Mouse (Mus musculus): ENCODE measurements around the gene Tapbpl. TPM values are rescaled to one million over a fixed set of nuclear protein-coding genes. Genes with fewer than 3 reads are reported as not detected.

Tapbpl gene
- polyA plus RNA-seq, 1 experiment from 2014 or later, result 2.1 TPM

DNA sequence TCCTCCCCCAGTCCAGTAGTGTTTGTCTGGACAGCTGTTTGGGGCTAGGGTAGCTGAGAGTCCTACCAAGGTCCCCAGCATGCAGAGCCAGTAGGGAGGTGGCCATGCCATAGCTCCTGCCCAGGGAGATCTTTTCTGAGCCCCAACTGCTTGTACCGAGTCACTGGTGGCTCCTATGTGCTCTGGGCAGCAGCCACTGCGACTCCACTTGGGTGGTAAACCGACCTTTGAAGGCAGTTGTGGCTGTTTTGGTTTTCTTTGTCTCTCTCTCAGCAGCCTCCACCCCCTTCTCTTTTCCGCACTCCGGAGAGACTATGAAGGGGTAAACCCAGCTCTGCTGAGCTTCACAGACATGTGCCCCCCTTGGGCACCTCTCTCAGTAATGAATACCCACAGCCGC lies 5.1 kb upstream of the Tapbpl start, which contains the start of gene Cd27:
Gene Cd27, minus strand, starts transcription at position 229 of the 400 bp plus-strand sequence.
- WGBS, result 25% methylated on average over 6 of the region's 6 CpGs
- H3K9me3 ChIP-seq, result no peaks in the 10 kb centered on the region
- no peaks in the 10 kb centered on the region for H3K27me3 ChIP-seq
- ATAC-seq (ENCODE audit: low FRiP score), result no peak
- H3K4me1 ChIP-seq, result peaks cover 8% of the 10 kb centered on the region
- no peak within 1 kb of the TSS for H3K27ac ChIP-seq
- H3K4me3 ChIP-seq (replicated peaks), result no peak within 1 kb of the TSS
- H3K36me3 ChIP-seq (replicated peaks), result no peaks in the 10 kb centered on the region
- H3K9ac ChIP-seq, result no peak within 1 kb of the TSS
- H3K4me2 ChIP-seq, result no peak within 1 kb of the TSS

DNA sequence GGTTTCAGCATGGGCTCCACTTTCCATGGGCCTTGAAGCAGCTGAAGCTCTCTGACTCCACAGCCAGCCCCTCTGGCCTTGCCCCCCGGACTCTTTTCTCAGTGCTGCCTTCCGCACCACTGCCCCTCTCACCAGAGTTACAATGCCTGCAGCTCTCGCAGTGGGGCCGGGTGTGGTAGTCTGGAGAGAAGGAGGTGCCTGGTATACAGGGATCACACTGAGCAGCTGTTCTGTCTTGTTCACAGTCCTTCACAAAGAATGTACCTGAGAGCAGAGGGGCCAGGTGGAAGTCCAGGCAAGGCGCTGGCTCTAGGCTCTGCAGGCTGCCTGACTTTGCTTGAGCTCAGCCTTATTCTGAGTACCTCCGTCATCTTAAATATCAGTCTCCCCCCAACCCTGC lies 4.7 kb upstream of the Tapbpl start:
- no peak overlapping the region for H3K4me2 ChIP-seq
- no peaks in the 10 kb centered on the region for H3K9me3 ChIP-seq
- no peaks in the 10 kb centered on the region for H3K27me3 ChIP-seq
- no peak overlapping the region for H3K27ac ChIP-seq
- peaks cover 13% of the 10 kb centered on the region for H3K4me1 ChIP-seq
- WGBS, result 53% methylated on average over 6 of the region's 6 CpGs
- ATAC-seq (ENCODE audit: low FRiP score), result no peak
- no peak overlapping the region for H3K9ac ChIP-seq
- no peak overlapping the region for H3K4me3 ChIP-seq (replicated peaks)
- no peaks in the 10 kb centered on the region for H3K36me3 ChIP-seq (replicated peaks)

DNA sequence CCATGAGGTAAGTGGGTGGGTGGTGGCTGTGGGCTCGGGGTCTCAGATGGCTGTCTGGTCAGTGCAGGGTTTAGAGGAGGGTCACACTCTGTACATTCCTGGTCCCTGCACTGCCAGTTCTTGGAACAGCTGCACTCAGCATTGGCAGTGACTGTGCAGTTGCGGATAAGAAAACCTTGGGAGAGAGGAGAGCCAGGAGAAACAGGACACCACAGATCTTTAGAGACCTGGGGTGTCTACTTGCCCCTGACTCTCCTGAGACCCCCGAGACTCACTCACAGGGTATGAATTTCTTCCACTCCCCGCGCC lies 2.8 kb upstream of the Tapbpl start:
- Histone ChIP-seq H3K4me3 (replicated peaks) (no peak overlapping the region), H3K36me3 (replicated peaks) (no peaks in the 10 kb centered on the region), H3K27ac (no peak overlapping the region), H3K4me1 (peaks cover 20% of the 10 kb centered on the region), H3K9ac (no peak overlapping the region), H3K4me2 (no peak overlapping the region), H3K9me3 (no peaks in the 10 kb centered on the region), H3K27me3 (no peaks in the 10 kb centered on the region)
- no peak for ATAC-seq (ENCODE audit: low FRiP score)
- 68% methylated on average over 5 of the region's 5 CpGs for WGBS

DNA sequence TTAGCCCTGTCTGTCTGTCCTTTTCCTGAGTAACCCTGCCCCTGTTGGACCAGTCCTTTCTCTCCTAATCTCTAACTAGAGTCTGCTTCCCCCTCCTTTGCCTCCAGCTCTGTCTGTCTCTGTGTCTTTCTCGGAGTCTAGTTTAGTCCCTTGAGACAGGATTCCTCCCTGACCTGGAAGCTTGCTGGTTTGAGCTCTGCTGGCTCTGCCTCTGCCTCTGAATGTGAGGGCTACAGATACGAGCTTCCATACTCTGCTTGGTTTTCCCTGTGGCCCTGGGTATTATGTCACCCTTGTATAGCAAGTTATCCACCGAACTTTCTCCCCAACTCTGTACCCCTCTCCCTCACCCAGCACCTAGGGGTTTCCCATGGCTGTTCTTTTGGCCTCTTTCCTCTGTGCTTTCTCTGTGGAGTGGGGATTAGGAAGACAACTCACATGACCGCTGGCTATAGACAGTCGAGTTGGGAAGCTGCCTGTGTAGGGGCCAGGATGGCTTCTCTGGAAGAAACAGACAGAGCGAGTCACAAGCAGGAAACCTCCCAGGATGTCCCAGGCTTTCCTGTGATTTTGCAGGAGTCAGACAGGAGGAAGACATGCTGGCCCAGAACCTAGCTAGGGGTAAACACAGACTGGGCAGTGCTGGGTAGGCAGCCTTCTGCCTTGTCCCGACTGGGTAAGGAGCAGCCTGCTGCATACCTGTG lies 2.3 kb upstream of the Tapbpl start:
- 61% methylated on average over 7 of the region's 7 CpGs for WGBS
- ATAC-seq (ENCODE audit: low FRiP score), result no peak
- Histone ChIP-seq H3K4me3 (replicated peaks) (no peak overlapping the region), H3K36me3 (replicated peaks) (no peaks in the 10 kb centered on the region), H3K27me3 (no peaks in the 10 kb centered on the region), H3K27ac (no peak overlapping the region), H3K9me3 (no peaks in the 10 kb centered on the region), H3K4me1 (peaks cover 20% of the 10 kb centered on the region), H3K4me2 (no peak overlapping the region), H3K9ac (no peak overlapping the region)

DNA sequence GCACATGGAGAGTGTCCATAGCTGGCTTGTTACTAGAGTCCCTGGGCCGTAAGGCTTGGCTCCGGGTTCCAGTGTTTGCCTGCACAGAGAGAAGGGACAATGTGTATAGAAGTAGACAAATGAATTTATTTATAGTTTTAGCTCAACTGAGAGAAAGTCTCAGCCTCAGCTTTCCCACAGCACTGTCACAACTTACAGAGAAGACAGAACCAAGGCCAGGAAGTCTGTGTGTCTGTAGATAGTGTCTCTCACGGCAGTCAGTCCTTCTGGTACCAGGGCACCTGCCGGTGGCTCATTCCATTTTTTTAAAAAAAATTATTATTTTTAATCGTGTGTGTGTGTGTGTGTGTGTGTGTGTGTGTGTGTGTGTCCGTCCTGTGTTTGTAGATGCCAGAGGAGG lies 856 bp upstream of the Tapbpl start:
- H3K4me3 ChIP-seq (replicated peaks), result no peak overlapping the region
- no peaks in the 10 kb centered on the region for H3K36me3 ChIP-seq (replicated peaks)
- no peak overlapping the region for H3K27ac ChIP-seq
- H3K4me1 ChIP-seq, result peaks cover 20% of the 10 kb centered on the region
- WGBS, result 85% methylated on average over 6 of the region's 6 CpGs
- H3K27me3 ChIP-seq, result no peaks in the 10 kb centered on the region
- H3K9me3 ChIP-seq, result no peaks in the 10 kb centered on the region
- no peak overlapping the region for H3K4me2 ChIP-seq
- no peak for ATAC-seq (ENCODE audit: low FRiP score)
- H3K9ac ChIP-seq, result no peak overlapping the region

DNA sequence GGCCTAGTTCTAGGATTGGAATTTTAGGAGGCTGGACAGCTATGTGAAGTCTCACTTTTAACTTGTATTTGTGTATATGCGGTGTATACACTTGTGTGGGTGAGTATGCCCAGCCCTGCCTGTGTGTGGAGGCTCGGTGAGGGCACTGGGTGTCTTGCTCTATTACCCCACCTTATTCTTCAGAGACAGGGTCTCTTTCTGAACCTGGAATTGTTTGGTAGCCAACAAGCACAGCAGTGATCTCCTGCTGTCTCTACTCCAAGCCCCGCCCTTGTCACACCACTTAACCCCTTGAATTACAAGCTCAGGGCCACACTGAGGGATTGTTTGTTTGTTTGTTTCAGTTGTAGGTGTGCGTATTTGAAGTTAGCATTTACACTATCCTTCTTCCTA lies 381 bp upstream of the Tapbpl start:
- WGBS, result 53% methylated on average over 4 of the region's 4 CpGs
- Histone ChIP-seq H3K4me3 (replicated peaks) (peak overlapping the region; percentile 41), H3K27me3 (no peaks in the 10 kb centered on the region), H3K4me1 (peaks cover 20% of the 10 kb centered on the region), H3K9me3 (no peaks in the 10 kb centered on the region), H3K36me3 (replicated peaks) (no peaks in the 10 kb centered on the region), H3K9ac (peak overlapping the region; percentile 61; the same call in 1 of the 2 replicates), H3K4me2 (peak overlapping the region; percentile 79), H3K27ac (no peak overlapping the region)
- ATAC-seq (ENCODE audit: low FRiP score), result peak; percentile 42; the same call in 1 of the 2 replicates

DNA sequence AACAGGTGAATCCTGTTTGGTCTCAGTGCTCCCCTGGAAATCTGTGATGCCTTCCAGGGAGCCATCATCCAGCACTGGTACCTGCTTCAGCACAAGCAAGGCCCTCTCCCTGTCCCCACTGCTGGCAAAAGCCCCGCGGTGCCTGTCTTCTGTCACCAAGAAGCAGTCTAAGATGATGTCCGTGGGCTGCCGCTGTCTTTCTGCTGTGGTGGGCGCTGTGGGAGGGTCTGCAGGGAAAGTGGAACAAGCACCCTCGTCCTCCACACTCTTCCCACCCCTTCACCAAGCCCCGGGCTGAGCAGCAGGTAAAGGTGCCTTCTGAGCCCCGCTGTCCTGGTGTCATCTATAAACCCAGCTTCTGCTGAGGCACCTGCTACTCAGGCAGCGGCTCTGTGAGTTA lies 1.1 kb downstream of the Tapbpl start:
- peaks cover 20% of the 10 kb centered on the region for H3K4me1 ChIP-seq
- H3K9ac ChIP-seq, result no peak overlapping the region
- no peak overlapping the region for H3K4me3 ChIP-seq (replicated peaks)
- no peak for ATAC-seq (ENCODE audit: low FRiP score)
- no peaks in the 10 kb centered on the region for H3K27me3 ChIP-seq
- 61% methylated on average over 9 of the region's 9 CpGs for WGBS
- no peak overlapping the region for H3K4me2 ChIP-seq
- H3K36me3 ChIP-seq (replicated peaks), result no peaks in the 10 kb centered on the region
- no peaks in the 10 kb centered on the region for H3K9me3 ChIP-seq
- no peak overlapping the region for H3K27ac ChIP-seq

DNA sequence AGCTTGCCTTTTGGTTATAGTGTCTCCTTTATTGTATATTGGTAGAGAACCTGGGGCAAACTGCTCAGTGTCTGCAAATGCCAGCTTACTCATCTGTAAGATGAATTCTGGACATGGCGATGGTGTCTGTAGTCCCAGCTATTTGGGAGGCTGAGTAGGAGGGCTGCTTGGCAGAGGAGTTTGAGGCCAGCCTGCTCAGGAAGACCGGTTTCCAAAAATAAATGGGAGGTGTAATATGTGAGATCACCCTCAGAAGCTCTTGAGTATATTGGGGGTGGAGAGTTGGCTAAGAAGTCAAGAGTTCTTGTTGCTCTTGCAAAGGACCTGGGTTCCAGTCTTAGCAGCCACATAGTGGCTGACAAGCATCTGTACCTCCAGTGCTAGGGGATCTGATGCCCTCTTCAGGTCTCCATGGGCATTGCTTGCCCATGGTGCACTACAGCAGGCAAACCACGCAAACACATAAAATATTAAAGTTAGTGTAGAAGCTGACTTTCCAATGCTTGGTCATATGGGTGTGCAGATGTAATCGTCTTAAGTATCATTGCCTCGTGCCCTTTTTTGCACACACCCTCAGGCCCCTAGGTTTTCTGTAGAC lies 6.0 kb downstream of the Tapbpl start:
- H3K27me3 ChIP-seq, result no peaks in the 10 kb centered on the region
- no peak overlapping the region for H3K4me3 ChIP-seq (replicated peaks)
- H3K27ac ChIP-seq, result no peak overlapping the region
- no peak overlapping the region for H3K4me2 ChIP-seq
- no peaks in the 10 kb centered on the region; the same call in 1 of the 2 replicates for H3K36me3 ChIP-seq (replicated peaks)
- no peaks in the 10 kb centered on the region for H3K9me3 ChIP-seq
- no peak for ATAC-seq (ENCODE audit: low FRiP score)
- no peak overlapping the region for H3K9ac ChIP-seq
- H3K4me1 ChIP-seq, result peaks cover 2% of the 10 kb centered on the region; the same call in 1 of the 2 replicates
- WGBS, result 84% methylated on average over 5 of the region's 5 CpGs

DNA sequence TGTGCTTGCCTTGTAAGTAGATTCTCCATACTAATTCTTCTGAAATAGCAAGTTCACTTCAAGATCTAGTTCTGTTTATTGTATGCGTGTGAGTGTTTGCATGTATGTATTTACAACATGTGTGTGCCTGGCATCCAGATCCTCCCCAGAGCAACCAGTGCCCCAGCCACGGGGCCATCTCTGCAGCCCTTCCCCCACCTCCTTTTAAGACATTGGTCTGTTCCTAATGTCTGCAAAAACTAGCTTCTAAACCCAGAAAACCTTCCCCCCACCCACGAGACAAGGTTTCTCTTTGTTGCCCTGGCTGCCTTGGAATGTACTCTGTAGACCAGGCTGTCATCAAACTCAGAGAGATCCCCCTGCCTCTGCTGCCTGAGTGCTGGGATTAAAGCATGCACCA lies 9.1 kb downstream of the Tapbpl start:
- no peak overlapping the region for H3K9ac ChIP-seq
- no peaks in the 10 kb centered on the region for H3K4me1 ChIP-seq
- no peaks in the 10 kb centered on the region for H3K27me3 ChIP-seq
- H3K9me3 ChIP-seq, result no peaks in the 10 kb centered on the region
- H3K27ac ChIP-seq, result no peak overlapping the region
- no peak for ATAC-seq (ENCODE audit: low FRiP score)
- peaks cover 5% of the 10 kb centered on the region; the same call in 1 of the 2 replicates for H3K36me3 ChIP-seq (replicated peaks)
- no peak overlapping the region for H3K4me2 ChIP-seq
- no peak overlapping the region for H3K4me3 ChIP-seq (replicated peaks)
- 76% methylated on average over 3 of the region's 3 CpGs for WGBS

DNA sequence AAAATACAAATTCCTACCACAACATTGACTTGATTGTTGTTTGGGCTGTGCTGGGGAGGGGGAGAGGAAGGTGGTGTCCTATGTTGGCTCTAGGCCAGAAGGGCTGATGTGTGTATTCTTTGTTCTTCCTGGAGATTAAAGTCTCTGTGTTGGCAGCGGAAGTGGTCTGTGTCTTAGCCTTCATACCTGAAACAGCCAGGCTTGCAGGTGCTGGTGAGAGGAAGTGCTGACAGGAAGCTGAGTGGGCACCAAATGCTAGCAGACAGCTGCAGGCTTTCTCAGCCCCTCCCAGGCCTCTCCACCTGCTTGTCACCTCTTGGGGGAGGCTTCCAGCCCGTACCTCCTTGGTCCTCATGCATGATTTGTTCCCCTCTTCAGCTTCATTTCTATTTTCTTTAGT lies 9.5 kb downstream of the Tapbpl start:
- Histone ChIP-seq H3K9ac (no peak overlapping the region), H3K27me3 (no peaks in the 10 kb centered on the region)
- WGBS, result 65% methylated on average over 2 of the region's 2 CpGs

DNA sequence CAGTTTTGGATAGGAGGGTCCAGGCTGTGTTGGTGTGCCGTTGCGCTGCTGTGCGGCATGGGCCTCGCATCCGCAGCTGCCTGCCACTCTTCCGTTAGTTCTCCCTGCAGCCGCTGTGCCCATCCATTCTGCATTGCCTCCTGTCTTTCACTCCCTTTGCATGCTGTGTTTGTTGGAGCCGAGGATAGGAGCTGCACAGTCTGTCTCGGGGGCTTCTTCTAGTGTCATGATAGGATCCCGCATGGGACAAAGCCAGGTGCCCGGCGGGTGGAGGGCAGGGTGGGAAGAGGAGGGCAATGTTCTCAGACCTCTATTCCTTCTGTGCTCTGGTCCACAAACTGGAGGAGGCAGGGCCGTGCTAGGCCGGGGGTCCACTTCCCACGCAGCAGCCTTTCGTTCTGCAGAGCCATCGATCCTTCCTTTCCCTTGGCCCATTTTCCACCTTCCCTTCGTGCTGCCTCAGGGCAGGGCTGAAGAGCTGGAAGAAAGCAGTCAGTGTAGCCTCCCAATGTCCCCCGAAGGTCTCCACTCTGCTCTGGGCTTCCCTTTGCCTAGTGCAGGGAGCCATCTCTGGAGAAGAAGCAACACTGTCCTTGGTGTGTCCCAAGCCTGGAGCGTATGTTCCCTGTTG lies 10.4 kb downstream of the Tapbpl start:
- ATAC-seq (ENCODE audit: low FRiP score), result no peak
- H3K27me3 ChIP-seq, result no peaks in the 10 kb centered on the region
- no peak overlapping the region for H3K9ac ChIP-seq
- peaks cover 5% of the 10 kb centered on the region for H3K4me1 ChIP-seq
- no peak overlapping the region for H3K27ac ChIP-seq
- H3K4me2 ChIP-seq, result no peak overlapping the region
- WGBS, result 91% methylated on average over 20 of the region's 20 CpGs
- H3K9me3 ChIP-seq, result no peaks in the 10 kb centered on the region
- no peak overlapping the region for H3K4me3 ChIP-seq (replicated peaks)
- H3K36me3 ChIP-seq (replicated peaks), result peaks cover 5% of the 10 kb centered on the region; the same call in 1 of the 2 replicates

More for the DNA sequence above, 9.5 kb downstream of the Tapbpl start:
- Histone ChIP-seq H3K27ac (no peak overlapping the region), H3K9me3 (no peaks in the 10 kb centered on the region), H3K4me3 (replicated peaks) (no peak overlapping the region), H3K36me3 (replicated peaks) (peaks cover 5% of the 10 kb centered on the region; the same call in 1 of the 2 replicates), H3K4me2 (no peak overlapping the region), H3K4me1 (no peaks in the 10 kb centered on the region)
- no peak for ATAC-seq (ENCODE audit: low FRiP score)

DNA sequence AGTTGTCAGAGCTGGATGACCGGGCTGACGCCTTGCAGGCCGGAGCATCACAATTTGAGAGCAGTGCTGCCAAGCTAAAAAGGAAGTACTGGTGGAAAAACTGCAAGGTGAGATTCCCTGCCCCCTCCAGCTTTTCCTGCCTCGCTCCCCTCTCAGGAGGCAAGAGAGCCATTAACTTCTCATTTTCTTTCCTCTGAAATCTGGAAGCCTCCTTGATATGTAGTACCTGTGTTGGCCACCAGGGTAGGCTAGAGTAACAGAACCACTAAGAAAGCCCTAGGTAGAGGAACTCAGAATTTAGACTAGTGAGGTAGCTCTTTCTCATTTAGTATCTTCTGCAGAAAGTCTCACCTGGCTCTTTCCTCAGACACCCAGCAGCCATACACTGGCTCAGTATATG lies 12.7 kb downstream of the Tapbpl start:
- no peak for ATAC-seq (ENCODE audit: low FRiP score)
- H3K9ac ChIP-seq, result no peak overlapping the region
- H3K4me3 ChIP-seq (replicated peaks), result no peak overlapping the region
- H3K27ac ChIP-seq, result no peak overlapping the region
- H3K9me3 ChIP-seq, result no peaks in the 10 kb centered on the region
- no peak overlapping the region for H3K4me2 ChIP-seq
- H3K27me3 ChIP-seq, result peaks cover 1% of the 10 kb centered on the region
- peaks cover 5% of the 10 kb centered on the region; the same call in 1 of the 2 replicates for H3K36me3 ChIP-seq (replicated peaks)
- H3K4me1 ChIP-seq, result peaks cover 10% of the 10 kb centered on the region
- WGBS, result 84% methylated on average over 4 of the region's 4 CpGs

All from forebrain, embryonic 12.5 days (tissue).